9 mouse cellular contexts compared by ENCODE assay signal in the genomic region with DNA sequence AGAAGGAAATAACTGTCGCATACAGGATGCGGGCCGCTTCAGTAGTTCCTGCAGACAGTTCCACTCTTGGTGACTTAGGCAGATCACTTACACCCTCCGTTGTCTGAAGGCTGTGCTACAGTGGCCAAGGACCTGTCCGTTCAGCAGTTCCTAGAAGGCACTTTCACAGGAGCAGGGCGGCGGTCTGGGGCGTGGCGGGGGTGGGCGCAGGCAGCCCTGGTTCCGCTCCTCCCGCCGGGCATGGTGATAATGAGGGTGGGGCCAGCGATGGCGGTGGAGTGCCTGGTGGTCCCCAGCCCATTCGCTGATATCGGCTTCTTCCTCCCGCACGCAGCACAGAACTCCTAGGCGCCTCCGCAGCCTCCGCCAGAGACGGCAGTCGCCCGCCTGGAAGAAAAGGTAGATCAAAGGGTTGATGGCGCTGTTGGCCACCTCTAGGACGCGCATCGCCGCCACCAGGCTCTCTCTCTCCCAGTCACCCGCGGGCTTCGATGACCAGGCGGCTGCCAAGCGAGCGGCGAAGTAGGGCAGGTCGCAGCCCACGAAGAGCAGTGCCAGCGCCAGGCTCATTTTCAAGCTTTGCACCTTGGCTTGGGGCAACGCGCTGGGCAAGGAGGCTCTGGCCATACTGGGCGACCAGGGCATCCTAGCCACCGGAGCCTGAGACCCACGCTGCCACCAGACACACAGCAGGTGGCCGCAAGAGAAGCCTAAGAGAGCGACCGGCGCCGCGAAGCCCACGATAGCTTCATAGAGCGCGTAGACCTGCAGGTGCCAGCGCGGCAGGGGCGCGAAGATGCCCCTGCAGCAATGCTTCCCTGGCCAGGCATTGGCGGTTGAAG. TPM values are rescaled to one million over a fixed set of nuclear protein-coding genes. Genes with fewer than 3 reads are reported as not detected.
DNase-seq lines count a peak whose midpoint lies in the region; ATAC-seq lines count a peak whose summit lies in the region.
"Had no signal": no experiment of that assay in that cellular context is flagged by ENCODE, and none has a peak within 500 bp of the region (broad histone marks: within the 10 kb centered on the region; RNA-seq: fewer than 3 reads in every experiment).

No protein-coding gene starts in this region.

- peak overlapping the region; percentile 48 for H3K9ac ChIP-seq in heart, embryonic 11.5 days (ENCODE audit: low read depth, low read length)
- H3K9ac ChIP-seq in kidney, embryonic 14.5 days (ENCODE audit: low read depth, low read length): peak overlapping the region; percentile 48; the same call in 1 of the 2 replicates
- no peak overlapping the region for H3K9ac ChIP-seq in limb, embryonic 15.5 days
- H3K9ac ChIP-seq in midbrain, embryonic 16.5 days (ENCODE audit: low read depth, low read length): peak overlapping the region; percentile 80

- peaks cover 44% of the 10 kb centered on the region for H3K27me3 ChIP-seq in heart, embryonic 11.5 days (ENCODE audit: control insufficient read depth, insufficient read depth, low read length)
- H3K27me3 ChIP-seq in kidney, embryonic 14.5 days (ENCODE audit: control insufficient read depth, insufficient read depth, low read length): peaks cover 33% of the 10 kb centered on the region
- H3K27me3 ChIP-seq in limb, embryonic 15.5 days: peaks cover 51% of the 10 kb centered on the region
- peaks cover 19% of the 10 kb centered on the region for H3K27me3 ChIP-seq in midbrain, embryonic 16.5 days (ENCODE audit: control insufficient read depth, insufficient read depth, low read depth, low read length)
- H3K27me3 ChIP-seq in splenic B cell, adult 2 months (ENCODE audit: control insufficient read depth, insufficient read depth, low read length, poor library complexity, severe bottlenecking): no peaks in the 10 kb centered on the region; the same call in 1 of the 2 replicates

- WGBS in heart, embryonic 11.5 days (ENCODE audit: insufficient replicate concordance): under 1% methylated on average over 59 of the region's 59 CpGs
- WGBS in kidney, embryonic 14.5 days: under 1% methylated on average over 57 of the region's 59 CpGs
- WGBS in limb, embryonic 15.5 days: 1% methylated on average over 59 of the region's 59 CpGs
- under 1% methylated on average over 59 of the region's 59 CpGs for WGBS in midbrain, embryonic 16.5 days

- peaks cover 4% of the 10 kb centered on the region; the same call in 1 of the 2 replicates for H3K4me1 ChIP-seq in heart, embryonic 11.5 days (ENCODE audit: control insufficient read depth, insufficient read depth, low read length)
- peaks cover 13% of the 10 kb centered on the region for H3K4me1 ChIP-seq in kidney, embryonic 14.5 days (ENCODE audit: control insufficient read depth, insufficient read depth, low read length)
- peaks cover 16% of the 10 kb centered on the region for H3K4me1 ChIP-seq in limb, embryonic 15.5 days
- peaks cover 6% of the 10 kb centered on the region; the same call in 1 of the 2 replicates for H3K4me1 ChIP-seq in midbrain, embryonic 16.5 days (ENCODE audit: control insufficient read depth, insufficient read depth, low read length)

- H3K36me3 ChIP-seq in heart, embryonic 11.5 days (ENCODE audit: control insufficient read depth, insufficient read depth, low read length): no peaks in the 10 kb centered on the region
- no peaks in the 10 kb centered on the region for H3K36me3 ChIP-seq in kidney, embryonic 14.5 days (ENCODE audit: control insufficient read depth, insufficient read depth, low read length)
- H3K36me3 ChIP-seq in limb, embryonic 15.5 days: no peaks in the 10 kb centered on the region
- H3K36me3 ChIP-seq in midbrain, embryonic 16.5 days (ENCODE audit: control insufficient read depth, insufficient read depth, low read length): no peaks in the 10 kb centered on the region
- no peaks in the 10 kb centered on the region for H3K36me3 ChIP-seq in splenic B cell, adult 2 months (ENCODE audit: control insufficient read depth, insufficient read depth, low read length, poor library complexity, severe bottlenecking)

- H3K9me3 ChIP-seq in heart, embryonic 11.5 days (replicated peaks; ENCODE audit: control insufficient read depth, low read length): no peaks in the 10 kb centered on the region
- H3K9me3 ChIP-seq in kidney, embryonic 14.5 days (ENCODE audit: control insufficient read depth, low read length): no peaks in the 10 kb centered on the region
- H3K9me3 ChIP-seq in limb, embryonic 15.5 days: no peaks in the 10 kb centered on the region
- no peaks in the 10 kb centered on the region for H3K9me3 ChIP-seq in midbrain, embryonic 16.5 days (replicated peaks; ENCODE audit: control insufficient read depth, low read length, poor library complexity, severe bottlenecking)

- peak overlapping the region; percentile 92 for H3K4me2 ChIP-seq in heart, embryonic 11.5 days
- peak overlapping the region; percentile 95 for H3K4me2 ChIP-seq in kidney, embryonic 14.5 days (replicated peaks; ENCODE audit: low read depth, low read length)
- peak overlapping the region; percentile 98 for H3K4me2 ChIP-seq in limb, embryonic 15.5 days
- peak overlapping the region; percentile 99 for H3K4me2 ChIP-seq in midbrain, embryonic 16.5 days (ENCODE audit: low read length)

- peak overlapping the region; percentile 46 for H3K4me3 ChIP-seq in heart, embryonic 11.5 days (ENCODE audit: low read depth, low read length)
- H3K4me3 ChIP-seq in kidney, embryonic 14.5 days (ENCODE audit: low read length): peak overlapping the region; percentile 52
- peak overlapping the region; percentile 50 for H3K4me3 ChIP-seq in limb, embryonic 15.5 days
- peak overlapping the region; percentile 67 for H3K4me3 ChIP-seq in midbrain, embryonic 16.5 days (ENCODE audit: low read depth, low read length)

- H3K27ac ChIP-seq in heart, embryonic 11.5 days (ENCODE audit: low read depth, low read length): no peak overlapping the region
- H3K27ac ChIP-seq in kidney, embryonic 14.5 days (ENCODE audit: low read depth, low read length): no peak overlapping the region
- no peak overlapping the region for H3K27ac ChIP-seq in limb, embryonic 15.5 days
- peak overlapping the region; percentile 66 for H3K27ac ChIP-seq in midbrain, embryonic 16.5 days (ENCODE audit: low read length)

- ATAC-seq in heart, embryonic 11.5 days (replicated peaks; ENCODE audit: insufficient number of reproducible peaks, low FRiP score, low TSS enrichment): peak; percentile 87
- peak; percentile 78 for ATAC-seq in kidney, embryonic 14.5 days (ENCODE audit: low FRiP score, low TSS enrichment)
- no peak for ATAC-seq in limb, embryonic 15.5 days (ENCODE audit: insufficient number of reproducible peaks, low FRiP score, low TSS enrichment, low read depth)
- peak; percentile 76 for ATAC-seq in midbrain, embryonic 16.5 days

- intact Hi-C loops in heart, postnatal 25 days (cut with DNase I): loop anchor here (5.0 kb wide), 1 partner anchor 73 kb away; no protein-coding TSS in a partner anchor

- DNase-seq in heart, adult 11 months: peak; percentile 95
- no peak for DNase-seq in heart, postnatal 25 days (ENCODE audit: low spot score)
- peak; percentile 59 for DNase-seq in embryo, embryonic 10.5 days (ENCODE audit: low spot score)
- DNase-seq in splenic B cell, adult 2 months (ENCODE audit: low read depth, low spot score): peak; percentile 56

RNA-seq across cellular contexts. Expression of a gene that starts 1.2 kb away (rescaled TPM):
- total RNA-seq in heart, postnatal 25 days (2021): not detected
- polyA plus RNA-seq in heart, embryonic 11.5 days (2014; fragmentation: Nextera tagmentation; extraction: Ambion mirVana): 0.52 and 0.72 TPM in 2 replicates
- 0.11 and 0.19 TPM in 2 replicates for polyA plus RNA-seq in kidney, embryonic 14.5 days (2014; fragmentation: Nextera tagmentation; extraction: Ambion mirVana)
- 0.09 and 0.10 TPM in 2 replicates for polyA plus RNA-seq in limb, embryonic 15.5 days (2015; fragmentation: Nextera tagmentation; extraction: Ambion mirVana)
- polyA plus RNA-seq in midbrain, embryonic 16.5 days (2015; fragmentation: Nextera tagmentation; extraction: Ambion mirVana): 2.7 and 3.4 TPM in 2 replicates
- total RNA-seq: MEL had no signal

RNA-seq across cellular contexts. Expression of a gene that starts 37.1 kb away (rescaled TPM):
- 10 to 100 TPM; 10.9 to 12.3 TPM for total RNA-seq in heart, postnatal 25 days (2021)
- 24.6 and 28.8 TPM in 2 replicates for polyA plus RNA-seq in heart, embryonic 11.5 days (2014; fragmentation: Nextera tagmentation; extraction: Ambion mirVana)
- polyA plus RNA-seq in kidney, embryonic 14.5 days (2014; fragmentation: Nextera tagmentation; extraction: Ambion mirVana): 19.8 and 24.4 TPM in 2 replicates
- polyA plus RNA-seq in limb, embryonic 15.5 days (2015; fragmentation: Nextera tagmentation; extraction: Ambion mirVana): 20.3 and 22.4 TPM in 2 replicates
- 18.2 and 19.1 TPM in 2 replicates for polyA plus RNA-seq in midbrain, embryonic 16.5 days (2015; fragmentation: Nextera tagmentation; extraction: Ambion mirVana)

RNA-seq across cellular contexts. Expression of a gene that starts 42.8 kb away (rescaled TPM):
- total RNA-seq in heart, postnatal 25 days (2021): 1 to 10 TPM; 3.1 to 4.4 TPM
- 2.6 and 3.3 TPM in 2 replicates for polyA plus RNA-seq in heart, embryonic 11.5 days (2014; fragmentation: Nextera tagmentation; extraction: Ambion mirVana)
- polyA plus RNA-seq in kidney, embryonic 14.5 days (2014; fragmentation: Nextera tagmentation; extraction: Ambion mirVana): 8.8 and 10.5 TPM in 2 replicates
- 9.3 and 10.4 TPM in 2 replicates for polyA plus RNA-seq in limb, embryonic 15.5 days (2015; fragmentation: Nextera tagmentation; extraction: Ambion mirVana)
- polyA plus RNA-seq in midbrain, embryonic 16.5 days (2015; fragmentation: Nextera tagmentation; extraction: Ambion mirVana): 3.9 and 5.0 TPM in 2 replicates

RNA-seq across cellular contexts. Expression of a gene that starts 42.9 kb away (rescaled TPM):
- total RNA-seq in heart, postnatal 25 days (2021): 10 to 100 TPM; 10.8 to 11.3 TPM
- polyA plus RNA-seq in heart, embryonic 11.5 days (2014; fragmentation: Nextera tagmentation; extraction: Ambion mirVana): 12.7 and 14.0 TPM in 2 replicates
- polyA plus RNA-seq in kidney, embryonic 14.5 days (2014; fragmentation: Nextera tagmentation; extraction: Ambion mirVana): 12.2 and 21.5 TPM in 2 replicates
- 14.4 and 15.7 TPM in 2 replicates for polyA plus RNA-seq in limb, embryonic 15.5 days (2015; fragmentation: Nextera tagmentation; extraction: Ambion mirVana)
- polyA plus RNA-seq in midbrain, embryonic 16.5 days (2015; fragmentation: Nextera tagmentation; extraction: Ambion mirVana): 10.3 TPM in 2 replicates
